Mouse (Mus musculus): ENCODE data around the gene Gpm6a.

Gene Gpm6a

DNA sequence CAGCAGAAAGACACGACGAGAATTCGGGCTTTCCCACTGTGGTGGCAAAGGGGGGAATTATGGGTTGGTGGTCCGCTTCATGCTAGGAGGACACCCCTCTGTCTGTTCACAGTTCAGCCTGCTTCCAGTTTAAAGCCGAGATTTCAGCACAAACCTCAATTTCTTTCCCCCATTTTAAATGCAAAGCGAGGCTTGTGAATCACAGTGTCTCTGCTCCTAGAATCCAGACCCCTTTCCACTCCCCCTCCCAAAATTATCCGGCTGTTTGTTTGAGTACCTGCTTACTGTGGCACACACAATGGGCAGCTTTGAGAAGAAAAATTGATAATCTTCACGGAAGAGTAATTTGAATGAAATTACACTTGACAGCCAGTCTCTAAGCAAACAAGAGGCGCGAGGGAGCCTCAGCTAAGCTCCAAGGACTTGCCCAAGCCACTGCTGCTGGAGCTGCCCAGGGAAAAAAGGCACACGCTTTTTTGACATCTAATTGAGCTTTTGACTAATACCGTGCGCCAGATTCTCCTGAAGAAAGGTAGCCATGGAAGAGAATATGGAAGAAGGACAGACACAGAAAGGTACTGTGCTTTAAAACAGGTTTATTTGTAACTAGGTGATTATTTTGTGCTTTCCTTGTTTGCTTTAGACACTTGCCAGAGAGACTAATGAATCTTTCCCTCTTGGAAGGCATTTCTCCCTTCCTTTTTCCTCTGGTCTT, at the start of gene Gpm6a:
Gene Gpm6a (plus strand): TSS at position 103 of the 715 bp plus-strand sequence.
- DNase-seq (ENCODE audit: low spot score) = no peak

DNA sequence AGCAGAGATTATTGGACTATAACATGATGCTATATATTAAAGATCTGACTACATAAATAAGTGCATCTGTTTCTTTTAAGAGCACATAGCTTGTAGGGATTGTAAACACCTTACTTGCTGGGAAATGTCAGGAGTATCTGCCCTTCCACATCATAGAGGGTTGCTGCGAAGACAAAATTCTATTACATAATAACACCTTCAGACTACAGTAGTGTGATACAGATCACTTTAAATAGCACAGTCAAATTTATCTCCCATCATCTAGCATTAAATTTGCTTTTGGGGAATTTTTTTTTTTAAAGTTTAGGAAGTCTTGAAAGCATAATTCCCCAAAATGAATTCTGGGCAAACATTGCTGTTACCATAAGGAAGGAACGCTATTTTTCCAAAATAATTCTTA, 41.8 kb upstream of the Gpm6a start:
- no peak for DNase-seq (ENCODE audit: low spot score)

DNA sequence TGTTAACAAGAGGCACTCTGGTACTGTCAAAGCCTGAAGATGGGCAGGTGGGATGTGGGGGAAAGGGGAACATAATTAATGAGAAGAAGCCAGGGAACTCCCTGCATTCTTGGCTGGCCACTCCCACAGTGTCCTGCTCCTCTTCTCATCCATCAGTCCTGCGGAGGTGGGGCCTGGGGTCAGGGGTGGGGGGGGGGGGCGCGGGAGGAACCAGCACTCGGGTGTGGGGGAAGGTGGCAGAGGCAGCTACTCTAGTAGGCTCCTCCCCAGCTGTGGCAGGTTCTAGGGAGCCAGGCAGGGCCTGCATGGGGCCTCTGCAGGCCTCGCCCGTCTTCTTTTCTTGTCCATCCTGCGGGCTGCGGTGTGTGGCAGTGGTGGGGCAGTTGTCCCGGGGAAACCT, 36.9 kb upstream of the Gpm6a start:
- no peak for DNase-seq (ENCODE audit: low spot score)

DNA sequence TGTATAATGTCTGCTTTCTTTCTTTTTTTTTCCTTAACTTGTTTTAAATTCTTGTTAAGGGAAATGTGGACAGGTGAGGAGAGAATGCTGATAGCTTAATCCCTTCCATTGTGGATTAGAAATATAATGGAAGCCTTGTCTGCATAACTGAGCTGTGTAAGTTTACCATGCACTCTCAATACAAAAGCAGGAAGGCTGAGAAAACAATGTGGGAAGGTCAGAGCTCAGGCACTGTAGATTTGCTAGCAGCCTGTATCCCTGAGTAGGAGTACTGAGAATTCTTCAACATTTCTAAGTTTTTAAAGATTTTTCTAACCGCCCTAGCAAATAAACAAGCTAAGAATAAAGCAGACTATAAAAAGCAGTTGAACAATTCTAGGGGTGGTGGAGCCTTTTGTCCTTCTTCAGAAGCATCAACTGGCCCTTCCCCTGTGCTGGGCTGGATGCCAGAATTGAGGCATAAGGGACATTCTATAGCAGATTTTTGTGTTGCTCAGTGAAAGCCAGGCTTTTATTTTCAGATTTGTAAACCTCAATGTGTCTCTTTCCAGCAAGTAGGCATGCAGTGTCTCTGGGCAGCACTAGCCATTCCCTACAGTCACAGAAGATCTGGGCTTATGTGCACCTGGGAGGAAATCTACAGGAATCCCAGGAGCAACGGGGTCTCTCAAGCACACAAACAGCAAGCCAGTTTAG, 32.3 kb upstream of the Gpm6a start:
- no peak for DNase-seq (ENCODE audit: low spot score)

DNA sequence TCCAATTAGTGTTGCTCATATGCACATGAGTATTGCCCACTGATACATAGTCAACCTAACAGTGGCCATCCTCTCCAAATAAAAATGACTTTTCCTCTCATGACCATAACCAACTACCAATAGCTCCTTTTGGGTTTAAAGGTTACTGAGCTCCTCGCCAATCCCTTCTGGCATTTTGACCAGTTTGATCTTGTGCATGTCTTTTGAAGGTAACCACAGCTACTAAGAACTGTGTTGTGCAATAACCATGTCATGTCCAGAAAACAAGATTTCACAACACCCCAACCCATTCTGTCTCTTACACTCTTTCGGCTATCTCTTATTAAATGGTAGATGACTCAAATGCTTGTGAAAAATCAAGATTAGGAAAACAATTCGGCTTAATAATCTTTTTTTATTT, 29.7 kb upstream of the Gpm6a start:
- no peak for DNase-seq (ENCODE audit: low spot score)

DNA sequence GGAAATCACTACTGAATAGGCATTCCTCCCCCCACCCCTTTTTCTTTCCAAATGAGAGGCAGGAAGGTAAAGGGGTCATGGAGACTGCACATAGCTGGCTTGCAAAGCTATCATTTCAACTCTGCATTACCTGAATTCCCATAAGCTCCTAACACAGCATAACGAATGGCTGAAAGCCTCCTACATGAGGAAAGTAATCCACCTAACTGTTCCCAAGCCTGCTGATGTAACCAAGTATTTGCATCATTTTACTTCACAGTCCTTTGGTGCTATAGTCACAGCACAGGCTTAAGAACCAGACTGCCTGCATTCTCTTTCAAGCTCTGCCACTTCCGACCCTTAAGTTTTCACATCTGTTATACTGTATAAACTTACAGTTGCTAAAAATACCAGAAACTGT, 22.3 kb upstream of the Gpm6a start:
- DNase-seq (ENCODE audit: low spot score) = no peak

DNA sequence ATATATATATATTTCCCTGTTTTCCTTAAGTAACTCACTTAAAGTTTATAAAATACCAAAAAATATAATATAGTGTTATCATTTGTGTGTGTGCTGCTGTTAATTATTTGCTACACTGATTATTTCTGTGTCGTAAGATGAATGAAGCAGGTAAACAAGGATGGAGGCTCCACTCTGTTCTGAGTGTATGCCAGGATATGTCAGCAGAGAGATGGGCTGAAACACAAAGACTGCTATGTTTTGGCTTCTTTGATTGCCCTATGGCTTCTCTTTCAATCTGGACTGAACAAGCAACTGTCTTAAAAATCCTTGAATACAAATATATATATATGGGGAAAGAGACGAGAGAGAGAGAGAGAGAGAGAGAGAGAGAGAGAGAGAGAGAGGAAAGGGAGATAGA, 1.3 kb upstream of the Gpm6a start:
- DNase-seq (ENCODE audit: low spot score) = no peak

DNA sequence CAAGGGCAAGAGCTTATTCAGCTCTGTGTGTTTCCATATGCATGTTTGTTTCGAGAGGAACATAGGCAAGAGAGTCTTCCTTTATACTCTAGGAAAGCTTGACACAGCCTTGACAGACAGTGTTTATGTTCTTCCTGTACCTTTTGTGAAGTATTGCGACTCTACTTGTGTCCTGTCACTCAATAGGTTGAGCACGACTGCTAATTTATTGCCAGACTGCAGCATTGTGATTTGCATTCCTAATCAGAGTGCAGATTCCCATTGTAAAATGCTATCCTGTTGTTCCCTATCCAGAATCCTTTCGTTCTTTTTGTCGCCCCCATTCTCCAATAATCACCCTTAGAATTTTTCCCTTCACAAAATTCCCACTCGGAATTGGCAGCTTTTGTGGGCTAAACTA, 613 bp upstream of the Gpm6a start:
- DNase-seq (ENCODE audit: low spot score) = no peak

DNA sequence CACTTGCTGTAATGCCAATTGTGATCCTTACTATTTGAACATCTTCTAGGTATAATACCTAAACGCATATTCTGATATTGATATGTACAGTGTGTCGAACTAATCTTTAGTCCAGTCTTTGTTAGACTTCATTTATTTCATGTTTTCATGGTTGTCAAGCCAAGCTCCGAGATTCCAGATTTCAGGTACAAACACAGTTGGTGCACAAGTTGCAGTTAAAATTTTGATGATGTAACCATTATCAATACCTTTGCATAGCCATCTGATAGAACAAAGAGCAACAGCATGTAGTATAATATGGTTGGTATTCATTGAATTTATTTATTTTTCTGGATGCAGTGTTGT, 785 bp downstream of the Gpm6a start:
- DNase-seq (ENCODE audit: low spot score) = no peak

DNA sequence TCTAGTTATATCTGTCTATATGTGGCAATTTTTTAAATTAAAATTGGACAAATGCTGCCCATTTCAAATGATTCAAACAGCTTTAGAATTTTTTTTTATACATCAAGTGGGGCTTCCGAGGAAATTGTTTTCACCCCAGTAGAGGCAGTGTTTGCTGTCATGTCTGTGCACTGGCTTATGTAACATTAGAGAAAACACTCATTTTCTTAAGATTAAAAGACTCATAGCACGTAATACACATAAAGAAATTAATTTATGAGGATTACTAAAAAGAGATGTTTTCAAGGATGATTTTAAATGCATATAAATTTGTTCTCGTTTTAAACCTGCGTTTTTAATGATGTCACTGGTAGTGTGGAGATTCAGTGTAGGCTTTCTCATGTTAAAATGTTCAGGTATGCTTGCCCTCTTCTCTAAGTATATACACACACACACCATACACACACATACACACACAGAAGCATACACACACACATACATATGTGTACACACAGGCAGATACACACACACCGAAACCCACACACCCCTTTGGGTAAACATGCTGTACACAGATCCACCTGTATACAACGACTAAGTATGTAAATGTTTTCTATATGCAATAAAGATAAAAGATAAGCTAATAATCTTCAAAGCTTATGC, 1.4 kb downstream of the Gpm6a start:
- DNase-seq (ENCODE audit: low spot score) = no peak

DNA sequence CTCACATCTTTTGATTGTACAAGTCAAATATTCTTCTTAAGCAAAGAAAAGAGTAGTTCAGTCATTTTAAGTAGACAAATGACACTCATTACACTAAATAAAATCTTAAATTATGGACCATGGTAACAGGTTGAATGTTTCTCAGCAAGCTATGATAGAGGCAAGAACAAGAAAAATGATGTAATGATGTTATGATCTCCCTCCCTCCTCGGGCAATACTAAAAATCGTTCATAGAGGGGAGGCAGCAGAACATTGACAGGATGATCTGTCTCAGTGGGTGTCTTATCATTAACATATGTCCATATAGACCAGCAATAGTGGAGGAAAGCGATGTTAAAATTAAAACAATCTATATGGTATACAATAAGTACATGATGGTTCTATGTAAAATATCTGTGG, 2.1 kb downstream of the Gpm6a start:
- DNase-seq (ENCODE audit: low spot score) = no peak

DNA sequence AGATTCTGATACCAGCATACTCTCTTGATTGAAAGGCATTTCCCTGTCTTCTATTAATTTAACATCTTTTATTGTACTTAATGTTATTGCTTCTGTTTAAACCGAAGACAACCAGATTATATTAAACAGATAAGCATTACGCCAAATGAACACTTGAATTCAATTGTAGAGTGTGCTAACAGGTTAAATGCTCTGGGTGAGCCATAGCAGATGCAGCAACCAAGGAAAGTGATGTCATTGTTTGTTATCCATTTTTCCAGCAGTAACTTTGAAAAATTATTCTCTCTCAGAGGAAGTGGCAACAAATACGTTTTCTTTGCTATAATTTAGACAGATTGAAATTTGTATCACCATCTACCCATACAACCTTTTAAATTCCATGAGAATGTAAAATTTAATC, 2.9 kb downstream of the Gpm6a start:
- no peak for DNase-seq (ENCODE audit: low spot score)

DNA sequence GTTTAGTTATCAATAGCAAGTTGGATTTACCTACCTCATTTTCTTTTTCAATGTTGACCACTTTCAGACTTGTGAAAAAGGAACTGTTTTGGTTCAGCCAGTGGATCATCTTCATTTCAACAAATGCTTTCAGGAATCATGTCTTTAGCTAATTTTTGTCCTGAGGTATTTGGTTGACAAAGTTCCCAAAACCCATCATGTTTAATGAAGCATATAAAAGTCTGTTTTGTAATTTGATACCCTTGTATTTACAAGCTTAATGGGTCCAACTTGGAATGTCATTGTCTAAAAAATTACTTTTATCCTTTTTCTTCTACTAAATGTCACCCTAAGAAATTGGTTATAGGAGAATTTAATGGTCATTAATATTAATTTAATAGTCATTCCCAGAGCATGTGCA, 6.9 kb downstream of the Gpm6a start:
- no peak for DNase-seq (ENCODE audit: low spot score)

DNA sequence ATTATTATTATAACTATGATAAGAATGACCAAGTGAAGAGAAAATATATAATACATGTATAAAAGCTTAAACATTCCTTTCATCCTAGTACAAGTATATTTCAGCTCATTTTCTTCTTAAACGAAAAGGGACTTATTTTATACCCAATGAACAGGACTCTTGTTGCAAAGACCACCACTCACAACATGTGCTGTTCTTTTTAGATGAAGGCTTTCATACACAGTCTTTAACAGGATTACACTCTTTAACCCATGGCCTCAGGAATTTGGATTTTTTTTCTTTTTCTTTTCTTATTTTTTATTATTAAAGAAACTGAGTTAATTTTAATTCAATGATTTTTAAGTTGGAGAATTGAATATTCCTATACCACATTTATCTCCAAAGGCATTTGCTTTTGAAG, 20.4 kb downstream of the Gpm6a start:
- no peak for DNase-seq (ENCODE audit: low spot score)

DNA sequence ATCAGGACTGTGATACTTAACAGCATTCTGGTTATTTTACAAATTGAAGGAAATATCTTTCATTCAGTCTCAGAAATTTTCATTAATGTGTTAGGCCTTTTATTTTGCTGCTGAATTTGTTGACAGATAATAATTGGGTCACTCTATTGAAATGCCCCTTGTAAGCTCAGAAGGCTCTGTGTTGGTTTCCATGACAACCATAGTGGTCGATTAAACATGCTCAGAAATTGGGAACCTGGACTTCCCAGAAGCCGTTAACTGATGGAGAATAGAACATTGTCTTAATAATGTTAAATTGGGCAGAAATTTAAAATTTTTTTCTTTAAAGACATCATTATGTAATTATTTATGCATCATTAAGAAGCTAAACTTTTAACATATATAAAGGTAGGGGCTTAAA, 20.9 kb downstream of the Gpm6a start:
- no peak for DNase-seq (ENCODE audit: low spot score)

DNA sequence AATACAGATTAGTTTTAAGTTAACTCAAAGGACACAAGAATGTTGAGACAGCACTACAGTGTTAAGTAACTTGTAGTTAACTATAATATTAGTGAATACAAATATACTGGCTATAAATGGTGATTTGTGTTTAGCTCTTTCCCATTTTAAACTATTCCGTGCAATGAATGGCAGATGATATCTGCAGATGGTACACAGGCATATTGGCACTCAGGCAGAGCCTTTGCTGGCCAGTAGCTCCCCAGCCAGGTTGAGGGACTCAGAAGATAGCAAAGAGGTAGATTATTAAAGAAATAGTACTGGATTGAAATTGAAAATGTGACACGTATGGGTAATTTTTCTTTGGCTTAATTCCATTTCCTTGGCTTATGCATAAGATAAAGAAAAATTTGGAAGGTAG, 21.3 kb downstream of the Gpm6a start:
- no peak for DNase-seq (ENCODE audit: low spot score)

DNA sequence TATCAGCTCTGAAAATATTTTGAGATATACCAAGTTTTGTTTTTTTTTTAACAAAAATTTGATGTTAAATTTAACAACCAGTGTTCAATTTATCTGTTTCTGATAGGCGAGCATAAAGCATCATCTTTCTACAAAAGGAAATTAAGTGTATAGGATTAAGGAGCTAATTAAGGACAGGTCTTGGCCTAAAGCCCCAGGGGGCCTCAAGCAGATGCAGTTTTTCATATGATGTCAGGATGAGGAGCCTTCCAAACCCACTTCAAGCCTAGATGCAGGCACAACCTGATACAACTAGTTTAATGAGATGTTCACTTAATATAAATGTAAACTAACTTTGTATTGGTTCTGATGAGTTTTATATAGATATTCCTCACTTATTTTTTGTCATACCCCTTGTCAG, 22.0 kb downstream of the Gpm6a start:
- no peak for DNase-seq (ENCODE audit: low spot score)

DNA sequence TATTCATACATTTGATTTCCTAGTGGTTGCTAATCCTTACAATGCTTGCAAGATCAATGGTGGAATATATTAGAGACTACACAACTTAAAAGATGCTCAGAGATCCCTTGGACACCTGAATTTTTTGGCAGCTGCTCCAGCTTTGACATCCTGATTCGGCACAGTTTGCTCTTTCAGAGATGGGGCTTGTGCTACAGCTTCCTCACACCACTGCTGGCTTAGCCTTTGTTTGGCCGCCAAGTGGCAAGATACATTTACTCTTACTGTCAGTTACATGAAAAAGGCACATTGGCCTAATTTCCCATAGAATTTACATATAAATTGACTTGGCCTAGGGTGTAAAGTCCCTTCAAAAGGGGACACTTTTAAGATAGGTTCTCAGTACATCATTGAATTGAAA, 32.1 kb downstream of the Gpm6a start:
- DNase-seq (ENCODE audit: low spot score) = no peak

DNA sequence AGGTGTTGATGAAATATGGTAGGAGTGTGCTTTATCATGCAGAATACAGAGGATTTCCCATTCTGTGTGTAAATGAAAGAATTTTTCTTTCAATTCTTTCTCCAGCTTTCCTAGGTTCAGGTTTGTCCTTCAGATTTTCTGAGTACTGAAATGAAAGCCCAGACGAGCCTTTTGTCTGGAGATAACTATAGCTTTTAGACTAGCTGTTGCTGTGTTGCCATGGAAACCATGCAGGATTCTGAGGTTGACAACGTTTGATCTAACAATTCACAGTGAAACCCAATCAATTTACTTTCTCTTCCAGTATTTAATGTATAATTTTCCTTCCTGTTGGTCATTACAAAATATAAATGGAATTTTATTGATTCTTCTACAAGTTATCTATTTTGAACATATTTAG, 34.5 kb downstream of the Gpm6a start:
- DNase-seq (ENCODE audit: low spot score) = no peak

DNA sequence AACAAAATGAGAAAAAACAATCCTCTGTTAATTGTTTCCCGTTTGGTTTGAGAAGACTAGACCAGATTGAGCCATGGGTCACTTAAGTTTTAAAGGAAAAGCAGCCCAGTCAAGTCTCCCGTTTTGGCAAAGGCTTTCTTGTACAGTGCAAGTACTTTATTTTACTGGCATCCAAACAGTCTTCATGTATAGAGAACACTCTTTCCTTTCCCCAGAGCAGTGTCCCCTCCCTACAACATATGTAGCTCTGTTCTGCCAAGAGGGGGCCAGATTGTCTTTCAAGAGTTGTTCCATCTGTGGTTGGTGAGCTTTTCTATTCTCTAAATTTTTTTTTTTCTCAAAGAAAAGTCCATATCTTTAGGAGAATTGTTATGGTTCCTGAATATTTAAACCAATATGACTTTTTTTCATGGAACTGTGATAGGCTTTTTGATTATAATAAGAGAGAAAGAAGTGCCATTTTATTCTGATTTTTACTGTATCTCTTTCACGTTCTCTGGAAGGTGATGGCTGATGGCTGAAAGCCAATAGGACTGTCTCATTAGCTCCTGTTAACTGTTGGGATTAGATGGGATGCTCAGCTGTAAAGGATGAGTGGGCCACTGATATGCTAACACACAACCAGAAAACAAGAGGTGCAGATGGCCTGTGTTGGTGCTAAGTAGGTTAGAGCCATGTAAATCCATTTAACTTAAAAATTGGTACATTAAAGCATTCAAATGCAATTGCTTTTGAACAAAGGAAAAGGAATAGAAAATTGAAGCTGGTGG, 37.4 kb downstream of the Gpm6a start:
- DNase-seq (ENCODE audit: low spot score) = no peak

DNA sequence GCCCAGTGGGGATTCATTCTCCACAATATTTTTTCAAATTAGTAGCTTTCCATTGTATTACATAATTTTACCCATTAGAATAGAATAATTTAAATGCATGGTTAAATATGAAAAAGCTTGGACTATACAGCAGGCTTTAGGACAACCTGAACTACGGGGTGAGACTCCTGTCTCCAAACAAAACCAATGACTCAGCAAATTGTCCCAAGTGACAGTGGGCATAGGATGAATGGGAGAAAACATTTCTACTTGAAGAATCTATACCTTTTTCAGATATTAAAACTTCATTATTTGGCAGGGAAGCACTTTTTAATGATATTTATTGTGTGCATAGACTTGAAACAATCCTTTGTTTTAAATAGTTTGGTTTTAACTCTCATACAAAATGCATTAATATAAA, 41.0 kb downstream of the Gpm6a start:
- no peak for DNase-seq (ENCODE audit: low spot score)

DNA sequence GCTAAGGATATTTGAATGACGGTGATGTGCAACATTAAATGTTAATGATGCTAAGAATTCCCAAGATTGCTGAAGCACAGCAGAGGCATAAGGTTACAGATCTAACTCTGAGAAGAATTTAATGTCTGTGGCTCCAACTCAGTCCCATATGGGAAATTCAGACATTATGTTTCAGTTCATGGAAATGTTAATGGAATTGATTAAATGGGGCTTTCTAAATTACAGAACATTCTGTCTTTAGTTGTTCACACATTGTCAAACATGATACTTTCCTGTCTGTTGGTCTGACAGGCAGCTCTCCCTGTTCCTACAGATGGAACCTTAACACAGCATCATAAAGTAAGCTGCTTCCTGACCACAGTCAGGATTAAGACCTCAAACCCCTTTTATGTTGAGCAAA, 47.8 kb downstream of the Gpm6a start:
- no peak for DNase-seq (ENCODE audit: low spot score)

DNA sequence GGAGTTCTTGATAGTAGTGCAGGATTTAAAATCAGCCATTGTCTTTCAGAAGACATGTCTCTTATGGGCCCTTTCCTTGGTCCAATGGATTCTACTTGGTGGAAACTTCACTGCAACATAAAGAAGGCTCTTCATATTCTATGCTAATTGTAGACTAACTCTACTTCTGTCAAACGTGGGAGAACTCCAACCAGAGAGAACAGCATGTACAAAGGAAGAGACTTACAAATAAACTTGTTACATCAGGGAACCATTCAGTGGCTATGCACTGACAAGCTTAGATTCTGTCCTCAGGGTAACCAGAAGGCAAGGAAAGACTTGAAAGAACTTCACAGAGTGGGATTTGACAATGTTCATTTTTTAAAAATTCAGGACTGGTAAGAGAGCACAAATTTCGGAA, 48.3 kb downstream of the Gpm6a start:
- DNase-seq (ENCODE audit: low spot score) = no peak
